Mouse (Mus musculus) limb, embryonic 14.5 days (tissue): ENCODE measurements around the gene Itk. TPM values are rescaled to one million over a fixed set of nuclear protein-coding genes. Genes with fewer than 3 reads are reported as not detected.

Experiments used
- ATAC-seq: fragments of 200-750 bp; cut with Nextera tagmentation; 2 replicates; pipeline ENCODE4 v1.8.0; 2017; ENCODE audit warnings: low read depth, moderate number of reproducible peaks, moderate TSS enrichment; ENCODE audit not compliant: low FRiP score
- DNase-seq: peaks from one replicate; pipeline ENCODE4 v3.0.0-alpha.2; 2015; ENCODE audit warnings: low spot score
- H3K27ac ChIP-seq: fragments of 300-500 bp; sonication (generic); replicated peaks from 2 replicates; pipeline ENCODE4 v1.5.1; 2014; ENCODE audit warnings: low read depth, mild to moderate bottlenecking, low read length, moderate library complexity, mixed read lengths
- H3K27me3 ChIP-seq: fragments of 300-500 bp; sonication (generic); 2 replicates; pipeline ENCODE4 v1.6.1; 2014; ENCODE audit warnings: low read length, mixed read lengths; ENCODE audit not compliant: control insufficient read depth, insufficient read depth
- H3K36me3 ChIP-seq: fragments of 300-500 bp; sonication (generic); 2 replicates; pipeline ENCODE4 v1.6.1; 2014; ENCODE audit warnings: mild to moderate bottlenecking, low read length, moderate library complexity, mixed read lengths; ENCODE audit not compliant: control insufficient read depth, insufficient read depth
- H3K4me1 ChIP-seq: fragments of 300-500 bp; sonication (generic); 2 replicates; pipeline ENCODE4 v1.6.1; 2014; ENCODE audit warnings: antibody characterized with exemption, low read length, mixed read lengths; ENCODE audit not compliant: control insufficient read depth, insufficient read depth
- H3K4me2 ChIP-seq: fragments of 300-500 bp; sonication (generic); replicated peaks from 2 replicates; pipeline ENCODE4 v1.6.1; 2014; ENCODE audit warnings: low read depth, mild to moderate bottlenecking, low read length, moderate library complexity; ENCODE audit not compliant: severe bottlenecking
- H3K4me3 ChIP-seq: fragments of 300-500 bp; sonication (generic); replicated peaks from 2 replicates; pipeline ENCODE4 v1.5.1; 2014; ENCODE audit warnings: low read length
- H3K9ac ChIP-seq: fragments of 300-500 bp; sonication (generic); 2 replicates; pipeline ENCODE4 v1.6.1; 2014; ENCODE audit warnings: mild to moderate bottlenecking, low read depth, low read length, moderate library complexity; ENCODE audit not compliant: severe bottlenecking
- H3K9me3 ChIP-seq: fragments of 300-500 bp; sonication (generic); 2 replicates; pipeline ENCODE4 v1.6.1; 2016; ENCODE audit warnings: low read length; ENCODE audit not compliant: control insufficient read depth
- POLR2A ChIP-seq: fragments of 200-500 bp; IDR thresholded peaks from 2 replicates; pipeline ENCODE4 v1.8.0; 2012; ENCODE audit warnings: inconsistent platforms, mild to moderate bottlenecking, moderate library complexity, borderline replicate concordance; ENCODE audit not compliant: insufficient read depth, insufficient read length; ENCODE audit errors: extremely low read depth
- WGBS: fragments of 180-500 bp; shearing (Covaris S2); extraction: QIAGEN DNeasy Blood & Tissue Kit; methylation state at CpG from one replicate; pipeline ENCODE4 v1.1.7; 2014; 5-methylcytosine and 5-hydroxymethylcytosine counted together
- polyA plus RNA-seq, 2 experiments: library from polyadenylated mRNA; depleted of rRNA in 1 of 2; stranded (reverse) in 1 of 2; unstranded in 1 of 2; fragments of >200 nt; fragmentation: Nextera tagmentation in 1 of 2; extraction: Ambion mirVana in 1 of 2; gene quantifications; 2 replicates each; pipeline versions ENCODE4 v1.2.1 to v1.2.3; 2012 to 2014

Itk gene
- polyA plus RNA-seq, 2 experiments, result 0.14 to 0.28 TPM

- Histone ChIP-seq H3K27ac (no peak overlapping the region), H3K27me3 (no peaks in the 10 kb centered on the region), H3K4me1 (no peaks in the 10 kb centered on the region), H3K4me3 (no peak overlapping the region), H3K4me2 (no peak overlapping the region), H3K36me3 (no peaks in the 10 kb centered on the region), H3K9ac (no peak overlapping the region), H3K9me3 (no peaks in the 10 kb centered on the region)
- ATAC-seq (no peak), DNase-seq (no peak)
- TF ChIP-seq POLR2A, result no peak
- 84% methylated on average over 7 of the region's 7 CpGs for WGBS
These were observed 3.6 kb upstream of the Itk start for GRCm38 (mm10) chr11:46392890-46393289.

GRCm38 (mm10) chr11:46390621-46391020 lies 1.3 kb upstream of the Itk start:
- H3K4me3 ChIP-seq, result no peak overlapping the region
- ATAC-seq, result no peak
- no peak for DNase-seq
- WGBS, result 47% methylated on average over 3 of the region's 3 CpGs
- H3K27me3 ChIP-seq, result no peaks in the 10 kb centered on the region
- H3K4me1 ChIP-seq, result no peaks in the 10 kb centered on the region
- H3K9me3 ChIP-seq, result no peaks in the 10 kb centered on the region
- no peak overlapping the region for H3K27ac ChIP-seq
- no peak for TF ChIP-seq POLR2A
- H3K36me3 ChIP-seq, result no peaks in the 10 kb centered on the region
- H3K4me2 ChIP-seq, result no peak overlapping the region
- no peak overlapping the region for H3K9ac ChIP-seq

- DNase-seq (no peak), ATAC-seq (no peak)
- Histone ChIP-seq H3K36me3 (no peaks in the 10 kb centered on the region), H3K4me3 (no peak overlapping the region), H3K9ac (no peak overlapping the region), H3K27me3 (no peaks in the 10 kb centered on the region), H3K4me2 (no peak overlapping the region), H3K4me1 (no peaks in the 10 kb centered on the region), H3K9me3 (no peaks in the 10 kb centered on the region), H3K27ac (no peak overlapping the region)
- no peak for TF ChIP-seq POLR2A
- 52% methylated on average over 6 of the region's 6 CpGs for WGBS
These were observed 877 bp downstream of the Itk start for GRCm38 (mm10) chr11:46388438-46388837.

GRCm38 (mm10) chr11:46387061-46387460 lies 2.3 kb downstream of the Itk start:
- ATAC-seq (no peak), DNase-seq (no peak)
- Histone ChIP-seq H3K4me3 (no peak overlapping the region), H3K4me1 (no peaks in the 10 kb centered on the region), H3K4me2 (no peak overlapping the region), H3K9me3 (no peaks in the 10 kb centered on the region), H3K27ac (no peak overlapping the region), H3K36me3 (no peaks in the 10 kb centered on the region), H3K27me3 (no peaks in the 10 kb centered on the region), H3K9ac (no peak overlapping the region)
- TF ChIP-seq POLR2A, result no peak
- 91% methylated on average over 8 of the region's 8 CpGs for WGBS

GRCm38 (mm10) chr11:46386556-46386955 lies 2.8 kb downstream of the Itk start:
- H3K4me3 ChIP-seq, result no peak overlapping the region
- H3K27ac ChIP-seq, result no peak overlapping the region
- no peak for TF ChIP-seq POLR2A
- DNase-seq, result no peak
- H3K4me1 ChIP-seq, result no peaks in the 10 kb centered on the region
- WGBS, result 83% methylated on average over 8 of the region's 8 CpGs
- H3K36me3 ChIP-seq, result no peaks in the 10 kb centered on the region
- H3K9ac ChIP-seq, result no peak overlapping the region
- no peak for ATAC-seq
- no peaks in the 10 kb centered on the region for H3K27me3 ChIP-seq
- no peaks in the 10 kb centered on the region for H3K9me3 ChIP-seq
- H3K4me2 ChIP-seq, result no peak overlapping the region

GRCm38 (mm10) chr11:46384925-46385324 lies 4.4 kb downstream of the Itk start:
- Histone ChIP-seq H3K9ac (no peak overlapping the region), H3K36me3 (no peaks in the 10 kb centered on the region), H3K9me3 (no peaks in the 10 kb centered on the region), H3K4me2 (no peak overlapping the region), H3K27ac (no peak overlapping the region), H3K4me1 (no peaks in the 10 kb centered on the region), H3K4me3 (no peak overlapping the region), H3K27me3 (no peaks in the 10 kb centered on the region)
- DNase-seq (no peak), ATAC-seq (no peak)
- 64% methylated on average over 2 of the region's 2 CpGs for WGBS
- TF ChIP-seq POLR2A, result no peak
